Comparison of ENCODE assay signal across 20 mouse cellular contexts in genomic region chr12:107859750-107860149, GRCm38 (mm10).
DNase-seq lines count a peak whose midpoint lies in the region; ATAC-seq and TF ChIP-seq lines count a peak whose summit lies in the region.
"Had no signal": no experiment of that assay in that cellular context is flagged by ENCODE, and none has a peak within 500 bp of the region (broad histone marks: within the 10 kb centered on the region; RNA-seq: fewer than 3 reads in every experiment).

No protein-coding gene starts in this region.

- 7% methylated on average over 7 of the region's 8 CpGs for WGBS in forebrain, embryonic 11.5 days
- 38% methylated on average over 8 of the region's 8 CpGs for WGBS in forebrain, embryonic 10.5 days
- 11% methylated on average over 8 of the region's 8 CpGs for WGBS in midbrain, embryonic 11.5 days
- 2% methylated on average over 7 of the region's 8 CpGs for WGBS in midbrain, embryonic 16.5 days
- 15% methylated on average over 8 of the region's 8 CpGs for WGBS in forebrain, embryonic 12.5 days
- WGBS in midbrain, embryonic 13.5 days, result 13% methylated on average over 8 of the region's 8 CpGs

- H3K27ac ChIP-seq in forebrain, embryonic 11.5 days (ENCODE audit: low read depth, low read length), result no peak overlapping the region
- H3K27ac ChIP-seq in forebrain, embryonic 10.5 days, result no peak overlapping the region
- no peak overlapping the region for H3K27ac ChIP-seq in midbrain, embryonic 11.5 days (ENCODE audit: low read depth, low read length)
- H3K27ac ChIP-seq in midbrain, embryonic 16.5 days (ENCODE audit: low read length), result no peak overlapping the region
- peak overlapping the region; percentile 54 for H3K27ac ChIP-seq in forebrain, embryonic 12.5 days
- 0 out of 2 replicates have a peak overlapping the region, but pooled peaks have one; percentile 39 for H3K27ac ChIP-seq in midbrain, embryonic 13.5 days
- H3K27ac ChIP-seq in layer of hippocampus, adult 2 months, result no peak overlapping the region
- H3K27ac ChIP-seq: heart, embryonic 10.5 days; kidney, postnatal 0 days; neural tube, embryonic 13.5 days had no signal

- H3K36me3 ChIP-seq in forebrain, embryonic 11.5 days (ENCODE audit: control insufficient read depth, insufficient read depth, low read length), result no peaks in the 10 kb centered on the region
- no peaks in the 10 kb centered on the region for H3K36me3 ChIP-seq in forebrain, embryonic 10.5 days (replicated peaks)
- H3K36me3 ChIP-seq in midbrain, embryonic 11.5 days (ENCODE audit: control insufficient read depth, insufficient read depth, low read length), result no peaks in the 10 kb centered on the region
- no peaks in the 10 kb centered on the region for H3K36me3 ChIP-seq in midbrain, embryonic 16.5 days (ENCODE audit: control insufficient read depth, insufficient read depth, low read length)
- no peaks in the 10 kb centered on the region for H3K36me3 ChIP-seq in forebrain, embryonic 12.5 days (replicated peaks)
- H3K36me3 ChIP-seq in midbrain, embryonic 13.5 days, result no peaks in the 10 kb centered on the region
- H3K36me3 ChIP-seq: embryonic facial prominence, embryonic 13.5 days; G1E; heart, embryonic 10.5 days had no signal

- peak; percentile 50 for DNase-seq in forebrain, embryonic 11.5 days (ENCODE audit: low spot score)
- no peak for DNase-seq in forebrain, embryonic 10.5 days (ENCODE audit: extremely low spot score, low spot score)
- DNase-seq in midbrain, embryonic 11.5 days (ENCODE audit: low spot score, missing footprints), result peak; percentile 88
- DNase-seq in layer of hippocampus, adult 2 months (ENCODE audit: low spot score in 2 of 2), result no peak
- no peak for DNase-seq in frontal cortex, postnatal 10 days (ENCODE audit: low spot score in 2 of 2)
- DNase-seq: adrenal gland, postnatal 14 days; cerebellum, adult 18-20 months; kidney, adult 11 months; liver; lung, postnatal 10 days; right cerebral cortex, postnatal 14 days; spleen, adult 18-20 months had no signal

- no peak overlapping the region for H3K9ac ChIP-seq in forebrain, embryonic 11.5 days (ENCODE audit: low read length)
- no peak overlapping the region for H3K9ac ChIP-seq in midbrain, embryonic 11.5 days (ENCODE audit: low read length)
- H3K9ac ChIP-seq in midbrain, embryonic 16.5 days (ENCODE audit: low read depth, low read length), result no peak overlapping the region
- no peak overlapping the region for H3K9ac ChIP-seq in forebrain, embryonic 12.5 days
- no peak overlapping the region for H3K9ac ChIP-seq in midbrain, embryonic 13.5 days (replicated peaks)
- H3K9ac ChIP-seq: embryonic facial prominence, embryonic 13.5 days; neural tube, embryonic 13.5 days had no signal

- no peaks in the 10 kb centered on the region for H3K9me3 ChIP-seq in forebrain, embryonic 11.5 days (ENCODE audit: control insufficient read depth, low read length)
- no peaks in the 10 kb centered on the region for H3K9me3 ChIP-seq in forebrain, embryonic 10.5 days
- no peaks in the 10 kb centered on the region for H3K9me3 ChIP-seq in midbrain, embryonic 11.5 days (ENCODE audit: control insufficient read depth, low read length)
- H3K9me3 ChIP-seq in midbrain, embryonic 16.5 days (replicated peaks; ENCODE audit: control insufficient read depth, low read length, poor library complexity, severe bottlenecking), result no peaks in the 10 kb centered on the region; the same call in 1 of the 2 replicates
- no peaks in the 10 kb centered on the region for H3K9me3 ChIP-seq in forebrain, embryonic 12.5 days
- peaks cover 4% of the 10 kb centered on the region for H3K9me3 ChIP-seq in midbrain, embryonic 13.5 days
- H3K9me3 ChIP-seq: embryonic facial prominence, embryonic 13.5 days; heart, embryonic 10.5 days had no signal

- peaks cover 2% of the 10 kb centered on the region; the same call in 1 of the 2 replicates for H3K4me1 ChIP-seq in forebrain, embryonic 11.5 days (replicated peaks; ENCODE audit: control insufficient read depth, insufficient read depth, low read length)
- H3K4me1 ChIP-seq in forebrain, embryonic 10.5 days, result peaks cover 24% of the 10 kb centered on the region
- peaks cover 9% of the 10 kb centered on the region for H3K4me1 ChIP-seq in midbrain, embryonic 11.5 days (ENCODE audit: control insufficient read depth, insufficient read depth, low read length)
- H3K4me1 ChIP-seq in midbrain, embryonic 16.5 days (ENCODE audit: control insufficient read depth, insufficient read depth, low read length), result peaks cover 7% of the 10 kb centered on the region
- peaks cover 21% of the 10 kb centered on the region for H3K4me1 ChIP-seq in forebrain, embryonic 12.5 days
- H3K4me1 ChIP-seq in midbrain, embryonic 13.5 days (replicated peaks), result peaks cover 17% of the 10 kb centered on the region

- ATAC-seq in forebrain, embryonic 11.5 days (replicated peaks; ENCODE audit: low FRiP score), result 0 out of 2 replicates have a peak, but pooled peaks have one; percentile 39
- peak; percentile 38; the same call in 1 of the 2 replicates for ATAC-seq in midbrain, embryonic 11.5 days (ENCODE audit: low FRiP score)
- no peak for ATAC-seq in midbrain, embryonic 16.5 days
- ATAC-seq in forebrain, embryonic 12.5 days (ENCODE audit: low FRiP score), result peak; percentile 61
- no peak; the same call in 1 of the 2 replicates for ATAC-seq in midbrain, embryonic 13.5 days

- H3K27me3 ChIP-seq in forebrain, embryonic 11.5 days (ENCODE audit: control insufficient read depth, insufficient read depth, low read length), result no peaks in the 10 kb centered on the region
- H3K27me3 ChIP-seq in forebrain, embryonic 10.5 days (ENCODE audit: poor library complexity, severe bottlenecking), result no peaks in the 10 kb centered on the region
- H3K27me3 ChIP-seq in midbrain, embryonic 11.5 days (ENCODE audit: control insufficient read depth, insufficient read depth, low read length), result no peaks in the 10 kb centered on the region
- no peaks in the 10 kb centered on the region for H3K27me3 ChIP-seq in midbrain, embryonic 16.5 days (ENCODE audit: control insufficient read depth, insufficient read depth, low read depth, low read length)
- no peaks in the 10 kb centered on the region for H3K27me3 ChIP-seq in forebrain, embryonic 12.5 days
- no peaks in the 10 kb centered on the region for H3K27me3 ChIP-seq in midbrain, embryonic 13.5 days
- H3K27me3 ChIP-seq: embryonic facial prominence, embryonic 13.5 days; neural tube, embryonic 13.5 days had no signal

- H3K4me2 ChIP-seq in forebrain, embryonic 11.5 days (ENCODE audit: low read depth, low read length, severe bottlenecking), result 0 out of 2 replicates have a peak overlapping the region, but pooled peaks have one; percentile 5
- H3K4me2 ChIP-seq in midbrain, embryonic 11.5 days, result 0 out of 2 replicates have a peak overlapping the region, but pooled peaks have one; percentile 15
- no peak overlapping the region for H3K4me2 ChIP-seq in midbrain, embryonic 16.5 days (ENCODE audit: low read length)
- H3K4me2 ChIP-seq in forebrain, embryonic 12.5 days, result peak overlapping the region; percentile 15
- H3K4me2 ChIP-seq in midbrain, embryonic 13.5 days (replicated peaks), result peak overlapping the region; percentile 30
- H3K4me2 ChIP-seq: embryonic facial prominence, embryonic 13.5 days; neural tube, embryonic 13.5 days had no signal

- H3K4me3 ChIP-seq in forebrain, embryonic 11.5 days (ENCODE audit: low read depth, low read length), result no peak overlapping the region
- H3K4me3 ChIP-seq in forebrain, embryonic 10.5 days, result no peak overlapping the region
- H3K4me3 ChIP-seq in midbrain, embryonic 11.5 days (ENCODE audit: low read depth, low read length), result no peak overlapping the region
- no peak overlapping the region for H3K4me3 ChIP-seq in midbrain, embryonic 16.5 days (ENCODE audit: low read depth, low read length)
- no peak overlapping the region for H3K4me3 ChIP-seq in forebrain, embryonic 12.5 days (replicated peaks)
- H3K4me3 ChIP-seq in midbrain, embryonic 13.5 days (replicated peaks), result no peak overlapping the region
- no peak overlapping the region for H3K4me3 ChIP-seq in layer of hippocampus, adult 2 months
- H3K4me3 ChIP-seq: embryonic facial prominence, embryonic 13.5 days; heart, embryonic 10.5 days; neural tube, embryonic 13.5 days had no signal

- TF ChIP-seq CTCF in layer of hippocampus, adult 2 months (conservative IDR thresholded peaks at IDR 0.05), result no peak

Comparison
In these comparisons a context has a peak if more than half of its experiments do, and no peak if none do; other contexts are left out.
1. ATAC-seq: peak in forebrain, embryonic 11.5 days (single experiment), midbrain, embryonic 11.5 days (single experiment) and forebrain, embryonic 12.5 days (single experiment); none in midbrain, embryonic 16.5 days (single experiment) and midbrain, embryonic 13.5 days (single experiment).
2. DNase-seq: peak in forebrain, embryonic 11.5 days (single experiment) and midbrain, embryonic 11.5 days (single experiment); none in forebrain, embryonic 10.5 days (single experiment), layer of hippocampus, adult 2 months (0 of 2) and frontal cortex, postnatal 10 days (0 of 2).
3. H3K27ac ChIP-seq: peak in forebrain, embryonic 12.5 days (single experiment) and midbrain, embryonic 13.5 days (single experiment); none in forebrain, embryonic 11.5 days (single experiment), forebrain, embryonic 10.5 days (single experiment), midbrain, embryonic 11.5 days (single experiment), midbrain, embryonic 16.5 days (single experiment) and layer of hippocampus, adult 2 months (single experiment).